8 mouse cellular contexts compared by ENCODE assay signal in the genomic region with DNA sequence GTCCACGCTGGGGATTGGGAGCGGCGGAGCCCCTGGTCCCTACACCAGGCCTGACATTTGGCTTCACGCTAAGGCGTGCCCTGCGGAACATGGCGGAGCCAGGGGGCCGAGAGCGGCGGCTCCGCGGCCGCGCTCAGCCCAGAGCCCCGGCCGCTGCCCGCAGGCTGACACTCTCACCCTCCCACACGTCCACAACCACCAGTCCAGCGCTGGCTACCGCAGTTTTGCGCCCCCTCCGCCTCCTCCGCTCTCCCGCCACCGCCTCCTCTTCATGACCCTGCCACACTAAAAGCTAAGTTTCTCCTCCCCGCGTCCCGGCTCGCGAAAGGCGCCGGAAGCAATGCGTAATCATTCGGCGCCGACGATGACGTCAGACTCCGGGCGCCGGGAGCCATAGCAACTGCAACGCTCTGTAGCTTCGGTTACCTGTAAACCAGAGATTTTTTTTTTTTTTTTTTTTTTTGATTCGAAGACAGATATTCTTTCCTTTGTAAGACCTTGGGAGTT. TPM values are rescaled to one million over a fixed set of nuclear protein-coding genes. Genes with fewer than 3 reads are reported as not detected.
A peak's percentile ranks its signal among the peaks of the same experiment; 100 is the strongest.
DNase-seq lines count a peak whose midpoint lies in the region; ATAC-seq and TF ChIP-seq lines count a peak whose summit lies in the region.

A gene (minus strand): TSS at position 323 of the 507 bp plus-strand sequence.

- ATAC-seq in common myeloid progenitor, adult 5-6 weeks (replicated peaks; ENCODE audit: low read depth, poor library complexity, severe bottlenecking), result peak; percentile 80

- intact Hi-C loops in gastrocnemius, adult 2 months (cut with DNase I), result loop anchor here (2.0 to 10.0 kb wide), 2 partner anchors 21 to 551 kb away; a partner anchor contains a TSS

- peak; percentile 96 for DNase-seq in ZHBTc4 (ENCODE audit: low read depth, low spot score)
- DNase-seq in gastrocnemius, adult 2 months, result peak; percentile 95
- DNase-seq in hindlimb bud, embryonic 11.5 days (ENCODE audit: extremely low spot score, low read depth, low spot score), result peak; percentile 63
- peak; percentile 87 to 95 for DNase-seq in left cerebral cortex, adult 8-10 months (ENCODE audit: low spot score in 2 of 2)
- DNase-seq in right cerebral cortex, postnatal 10 days (ENCODE audit: low spot score in 2 of 2), result peak; percentile 96 to 97
- DNase-seq in urinary bladder, postnatal 25 days (ENCODE audit: low spot score), result peak; percentile 97

- H3K9me3 ChIP-seq in megakaryocyte, embryonic 14.5 days, result no peaks in the 10 kb centered on the region

- peak within 1 kb of the TSS; percentile 96 for H3K27ac ChIP-seq in gastrocnemius, adult 2 months

- peaks cover 12% of the 10 kb centered on the region for H3K36me3 ChIP-seq in megakaryocyte, embryonic 14.5 days (replicated peaks; ENCODE audit: low read length)

- H3K4me3 ChIP-seq in gastrocnemius, adult 2 months, result peak within 1 kb of the TSS; percentile 85
- H3K4me3 ChIP-seq in megakaryocyte, embryonic 14.5 days (replicated peaks), result peak within 1 kb of the TSS; percentile 99

- TF ChIP-seq CTCF in gastrocnemius, adult 2 months (IDR thresholded peaks at IDR 0.05), result no peak

- H3K27me3 ChIP-seq in megakaryocyte, embryonic 14.5 days (replicated peaks), result no peaks in the 10 kb centered on the region

- H3K4me1 ChIP-seq in megakaryocyte, embryonic 14.5 days, result peaks cover 50% of the 10 kb centered on the region

RNA-seq across cellular contexts. Expression of the gene that starts here (rescaled TPM):
- 66.5 and 72.8 TPM in 2 replicates for total RNA-seq in common myeloid progenitor, adult 5-6 weeks (2017)
- 10 to 100 TPM; 16.4 to 20.0 TPM for total RNA-seq in gastrocnemius, adult 2 months (2021)
- 10 to 100 TPM; 38.4 to 41.8 (median 39.3) TPM for total RNA-seq in left cerebral cortex, adult 8-10 months (2022)
- polyA plus RNA-seq in megakaryocyte, embryonic 14.5 days (2012; ENCODE audit: insufficient read depth, low replicate concordance), result 0.67 and 1.8 TPM in 2 replicates

Comparison
In these comparisons a context has a peak if more than half of its experiments do, and no peak if none do; other contexts are left out.
1. Peak in every context shown above with its lines: DNase-seq, ATAC-seq, H3K4me3 ChIP-seq and H3K27ac ChIP-seq.